Mouse (Mus musculus): ENCODE data around the gene Orai1. TPM values are rescaled to one million over a fixed set of nuclear protein-coding genes. Genes with fewer than 3 reads are reported as not detected.

Gene Orai1
- polyA plus RNA-seq, 1 experiment from 2014 or later: 12.3 TPM

Other genes starting within 250 kb of the Orai1 start
- 59.1 and 60.3 TPM in 2 replicates for gene Camkk2, start 235.7 kb upstream of the Orai1 start, polyA plus RNA-seq (2015; fragmentation: Nextera tagmentation; extraction: Ambion mirVana)
- gene Anapc5, start 193.7 kb upstream of the Orai1 start, polyA plus RNA-seq (2015; fragmentation: Nextera tagmentation; extraction: Ambion mirVana): 518 and 521 TPM in 2 replicates
- gene Rnf34, start 165.0 kb upstream of the Orai1 start, polyA plus RNA-seq (2015; fragmentation: Nextera tagmentation; extraction: Ambion mirVana): 48.4 and 50.6 TPM in 2 replicates
- 101 and 104 TPM in 2 replicates for gene Kdm2b, start 25.3 kb upstream of the Orai1 start, polyA plus RNA-seq (2015; fragmentation: Nextera tagmentation; extraction: Ambion mirVana)
- gene Morn3, start 31.9 kb downstream of the Orai1 start, polyA plus RNA-seq (2015; fragmentation: Nextera tagmentation; extraction: Ambion mirVana): 0.65 and 1.5 TPM in 2 replicates
- 18.0 and 18.6 TPM in 2 replicates for gene Tmem120b, start 53.3 kb downstream of the Orai1 start, polyA plus RNA-seq (2015; fragmentation: Nextera tagmentation; extraction: Ambion mirVana)
- gene Rhof, start 117.6 kb downstream of the Orai1 start, polyA plus RNA-seq (2015; fragmentation: Nextera tagmentation; extraction: Ambion mirVana): 5.1 and 5.8 TPM in 2 replicates
- 12.9 and 13.1 TPM in 2 replicates for gene Setd1b, start 127.1 kb downstream of the Orai1 start, polyA plus RNA-seq (2015; fragmentation: Nextera tagmentation; extraction: Ambion mirVana)
- gene Psmd9, start 154.3 kb downstream of the Orai1 start, polyA plus RNA-seq (2015; fragmentation: Nextera tagmentation; extraction: Ambion mirVana): 76.0 and 79.3 TPM in 2 replicates
- gene Hpd, start 167.7 kb downstream of the Orai1 start, polyA plus RNA-seq (2015; fragmentation: Nextera tagmentation; extraction: Ambion mirVana): not detected in 2 replicates
- gene Wdr66, start 237.0 kb downstream of the Orai1 start, polyA plus RNA-seq (2015; fragmentation: Nextera tagmentation; extraction: Ambion mirVana): 1.9 and 2.4 TPM in 2 replicates

Data from hindbrain, embryonic 13.5 days (tissue).